Mouse (Mus musculus) midbrain, embryonic 13.5 days (tissue): ENCODE measurements around the gene Cept1. TPM values are rescaled to one million over a fixed set of nuclear protein-coding genes. Genes with fewer than 3 reads are reported as not detected.

Experiments
- ATAC-seq: fragments of 200-750 bp; cut with Nextera tagmentation; 2 replicates; pipeline ENCODE4 v1.8.0; 2017; ENCODE audit warnings: mild to moderate bottlenecking, moderate TSS enrichment, moderate library complexity
- H3K27ac ChIP-seq: fragments of 300-500 bp; sonication (generic); 2 replicates; pipeline ENCODE4 v1.5.1; 2015; ENCODE audit warnings: inconsistent platforms, mild to moderate bottlenecking, moderate library complexity
- H3K27me3 ChIP-seq: fragments of 300-500 bp; sonication (generic); 2 replicates; pipeline ENCODE4 v1.6.1; 2015; ENCODE audit warnings: mild to moderate bottlenecking, inconsistent platforms
- H3K36me3 ChIP-seq: fragments of 300-500 bp; sonication (generic); 2 replicates; pipeline ENCODE4 v1.6.1; 2015; ENCODE audit warnings: mild to moderate bottlenecking, inconsistent platforms
- H3K4me1 ChIP-seq: fragments of 300-500 bp; sonication (generic); replicated peaks from 2 replicates; pipeline ENCODE4 v1.6.1; 2015; ENCODE audit warnings: inconsistent platforms
- H3K4me2 ChIP-seq: fragments of 300-500 bp; sonication (generic); replicated peaks from 2 replicates; pipeline ENCODE4 v1.6.1; 2015; ENCODE audit warnings: moderate library complexity, mild to moderate bottlenecking, inconsistent platforms
- H3K4me3 ChIP-seq: fragments of 300-500 bp; sonication (generic); replicated peaks from 2 replicates; pipeline ENCODE4 v1.5.1; 2015; ENCODE audit warnings: mild to moderate bottlenecking, inconsistent platforms
- H3K9ac ChIP-seq: fragments of 300-500 bp; sonication (generic); replicated peaks from 2 replicates; pipeline ENCODE4 v1.6.1; 2015; ENCODE audit warnings: mild to moderate bottlenecking, inconsistent platforms
- H3K9me3 ChIP-seq: fragments of 300-500 bp; sonication (generic); 2 replicates; pipeline ENCODE4 v1.6.1; 2016; ENCODE audit warnings: mild to moderate bottlenecking, inconsistent platforms
- WGBS: fragments of 180-500 bp; shearing (Covaris S2); methylation state at CpG from one replicate; pipeline ENCODE4 v1.1.7; 2015; 5-methylcytosine and 5-hydroxymethylcytosine counted together
- polyA plus RNA-seq: library from polyadenylated mRNA; unstranded; fragments of >200 nt; fragmentation: Nextera tagmentation; extraction: Ambion mirVana; gene quantifications from 2 replicates; pipeline ENCODE4 v1.2.1, GENCODE M21; 2015

Gene Cept1
- polyA plus RNA-seq, 1 experiment from 2014 or later, result 39.3 TPM

DNA sequence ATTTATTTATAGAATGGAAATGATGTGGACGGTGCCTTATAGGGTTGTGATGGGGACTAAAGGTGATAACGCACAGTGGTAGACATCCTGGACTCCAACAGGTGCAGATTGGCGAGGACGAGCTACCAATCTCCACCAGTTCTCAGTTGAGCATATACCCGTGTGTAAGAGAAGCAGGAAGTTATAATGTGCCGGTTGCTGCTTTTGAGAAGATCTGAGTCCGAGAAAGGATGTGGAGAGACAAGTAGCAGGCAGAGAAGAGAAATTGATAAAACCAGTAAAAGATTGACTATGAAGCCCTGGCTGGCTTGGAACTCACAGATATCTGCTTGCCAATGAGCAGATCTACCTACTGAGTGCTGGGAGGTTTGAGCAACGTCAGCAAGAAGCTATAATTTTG is 54.4 kb downstream of the Cept1 start:
- Histone ChIP-seq H3K4me3 (no peak overlapping the region), H3K36me3 (no peaks in the 10 kb centered on the region), H3K9ac (no peak overlapping the region), H3K27me3 (no peaks in the 10 kb centered on the region), H3K9me3 (no peaks in the 10 kb centered on the region), H3K27ac (no peak overlapping the region), H3K4me1 (no peaks in the 10 kb centered on the region), H3K4me2 (no peak overlapping the region)
- 89% methylated on average over 8 of the region's 8 CpGs for WGBS
- ATAC-seq, result no peak

DNA sequence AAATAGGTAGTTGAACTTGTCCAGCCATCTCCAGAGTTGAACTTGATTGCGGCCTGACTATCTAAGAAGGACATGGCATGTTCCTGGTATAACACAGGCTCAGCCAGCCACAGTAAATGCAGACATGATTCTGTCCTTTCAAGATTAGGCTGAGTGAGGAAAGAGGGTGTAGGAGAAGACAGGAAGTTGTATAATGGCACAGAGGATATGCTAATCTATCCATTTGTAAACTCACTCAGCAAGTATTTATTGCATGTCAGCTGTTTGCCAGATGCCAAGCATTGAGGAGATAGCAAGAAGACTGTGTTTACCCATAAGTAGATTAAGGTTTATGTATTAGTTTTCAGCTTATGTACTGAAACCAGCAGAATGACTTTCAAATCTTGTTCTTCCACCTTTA is 54.9 kb downstream of the Cept1 start:
- no peak overlapping the region for H3K27ac ChIP-seq
- H3K27me3 ChIP-seq, result no peaks in the 10 kb centered on the region
- no peaks in the 10 kb centered on the region for H3K4me1 ChIP-seq
- H3K4me2 ChIP-seq, result no peak overlapping the region
- H3K36me3 ChIP-seq, result no peaks in the 10 kb centered on the region
- no peak overlapping the region for H3K9ac ChIP-seq
- WGBS, result 91% methylated on average over 1 of the region's 1 CpGs
- no peak overlapping the region for H3K4me3 ChIP-seq
- H3K9me3 ChIP-seq, result no peaks in the 10 kb centered on the region
- ATAC-seq, result no peak

DNA sequence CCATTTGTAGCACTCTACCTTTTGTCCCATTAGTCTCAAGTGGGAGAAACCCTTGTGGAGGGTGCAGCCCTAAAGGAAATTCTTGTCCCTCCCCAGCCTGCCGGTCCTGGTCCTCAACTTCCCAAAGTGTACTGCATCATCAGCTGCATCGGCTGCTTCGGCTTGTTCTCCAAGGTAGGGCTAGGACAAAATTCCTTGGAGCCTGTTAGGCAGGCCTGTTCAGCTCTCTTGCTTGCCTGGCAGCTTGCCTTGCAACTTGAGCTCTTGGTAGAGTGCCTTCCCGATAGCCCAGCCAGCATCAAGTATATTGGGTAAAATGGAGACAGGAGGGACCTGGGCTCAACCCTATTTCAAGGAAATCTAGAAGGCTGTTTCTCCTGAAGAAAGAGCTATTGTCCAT is 57.4 kb downstream of the Cept1 start:
- Histone ChIP-seq H3K27me3 (no peaks in the 10 kb centered on the region), H3K4me1 (no peaks in the 10 kb centered on the region), H3K4me2 (no peak overlapping the region), H3K9me3 (no peaks in the 10 kb centered on the region), H3K36me3 (no peaks in the 10 kb centered on the region), H3K27ac (no peak overlapping the region), H3K9ac (no peak overlapping the region), H3K4me3 (no peak overlapping the region)
- ATAC-seq, result no peak
- WGBS, result 95% methylated on average over 4 of the region's 4 CpGs

DNA sequence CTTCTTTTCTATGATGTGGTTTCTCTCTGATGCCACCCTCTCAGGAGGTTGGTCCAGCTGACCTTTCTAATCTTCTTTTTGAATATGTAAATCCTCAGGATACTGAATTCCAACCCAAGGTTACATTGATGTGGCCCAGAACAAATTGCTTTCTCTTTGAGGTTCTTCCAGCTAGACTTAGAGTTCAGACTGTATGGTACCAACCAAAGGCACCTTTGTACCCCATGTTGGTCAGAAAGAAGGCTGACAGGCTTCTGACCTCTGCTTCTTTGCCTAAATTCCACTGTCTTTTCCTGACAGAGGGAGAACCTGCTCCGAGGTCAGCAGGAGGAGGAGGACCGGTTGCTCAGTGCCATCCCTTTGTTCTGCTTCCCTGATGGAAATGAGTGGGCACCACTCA is 60.1 kb downstream of the Cept1 start:
- WGBS, result 81% methylated on average over 2 of the region's 2 CpGs
- ATAC-seq, result no peak

DNA sequence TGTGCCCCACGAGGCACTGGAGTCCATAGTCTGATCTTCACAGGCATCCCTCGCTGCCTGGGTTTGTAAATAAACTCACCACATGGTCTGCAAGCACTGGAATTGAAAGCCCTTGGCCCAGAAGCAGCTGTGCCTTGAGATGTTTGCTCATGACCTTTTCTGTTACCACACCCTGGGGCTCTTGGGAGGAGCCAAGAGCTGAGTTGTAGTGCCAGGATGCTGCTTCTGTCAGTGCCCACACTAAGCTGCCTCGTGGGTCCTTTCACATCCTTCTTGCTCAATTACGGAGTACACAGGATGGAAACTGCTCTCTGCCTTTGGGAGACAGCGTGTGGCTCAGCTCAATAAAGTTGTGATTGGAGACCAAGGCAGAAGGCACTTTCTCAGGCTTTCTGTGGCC is 61.8 kb downstream of the Cept1 start:
- Histone ChIP-seq H3K4me3 (no peak overlapping the region), H3K27ac (no peak overlapping the region), H3K4me2 (no peak overlapping the region), H3K9ac (no peak overlapping the region), H3K27me3 (peaks cover 14% of the 10 kb centered on the region; the same call in 1 of the 2 replicates), H3K4me1 (peaks cover 10% of the 10 kb centered on the region), H3K9me3 (no peaks in the 10 kb centered on the region), H3K36me3 (no peaks in the 10 kb centered on the region)
- WGBS, result 80% methylated on average over 5 of the region's 5 CpGs
- ATAC-seq, result no peak

More for the DNA sequence above, 60.1 kb downstream of the Cept1 start:
- Histone ChIP-seq H3K27ac (no peak overlapping the region), H3K27me3 (0 out of 2 replicates have a peak, but pooled peaks cover 5% of the 10 kb centered on the region), H3K4me3 (no peak overlapping the region), H3K9me3 (no peaks in the 10 kb centered on the region), H3K4me1 (peaks cover 5% of the 10 kb centered on the region), H3K4me2 (no peak overlapping the region), H3K9ac (no peak overlapping the region), H3K36me3 (no peaks in the 10 kb centered on the region)

DNA sequence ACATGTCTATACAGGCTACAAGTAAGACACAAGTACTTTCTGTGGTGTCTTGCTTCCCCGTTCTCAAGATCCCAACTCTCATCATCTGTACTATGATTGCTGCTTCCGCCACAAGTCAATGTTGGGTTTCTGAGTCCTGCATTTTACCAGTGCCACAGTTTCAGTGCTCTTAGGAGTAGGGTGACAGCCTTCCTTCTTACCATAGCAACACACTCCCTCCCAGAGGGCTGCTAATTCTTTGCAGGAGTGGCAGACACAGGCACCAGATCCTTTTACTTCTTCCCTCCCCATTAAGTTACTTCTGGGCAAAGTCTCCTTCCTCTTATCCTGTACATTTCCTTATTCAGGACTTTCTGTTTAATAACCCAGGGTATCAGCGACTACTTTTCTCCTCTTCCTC is 62.7 kb downstream of the Cept1 start:
- H3K4me1 ChIP-seq, result peaks cover 10% of the 10 kb centered on the region
- peaks cover 14% of the 10 kb centered on the region; the same call in 1 of the 2 replicates for H3K27me3 ChIP-seq
- H3K36me3 ChIP-seq, result no peaks in the 10 kb centered on the region
- no peak overlapping the region for H3K9ac ChIP-seq
- H3K9me3 ChIP-seq, result no peaks in the 10 kb centered on the region
- WGBS, result 91% methylated on average over 3 of the region's 3 CpGs
- H3K27ac ChIP-seq, result no peak overlapping the region
- no peak overlapping the region for H3K4me2 ChIP-seq
- no peak for ATAC-seq
- H3K4me3 ChIP-seq, result no peak overlapping the region

DNA sequence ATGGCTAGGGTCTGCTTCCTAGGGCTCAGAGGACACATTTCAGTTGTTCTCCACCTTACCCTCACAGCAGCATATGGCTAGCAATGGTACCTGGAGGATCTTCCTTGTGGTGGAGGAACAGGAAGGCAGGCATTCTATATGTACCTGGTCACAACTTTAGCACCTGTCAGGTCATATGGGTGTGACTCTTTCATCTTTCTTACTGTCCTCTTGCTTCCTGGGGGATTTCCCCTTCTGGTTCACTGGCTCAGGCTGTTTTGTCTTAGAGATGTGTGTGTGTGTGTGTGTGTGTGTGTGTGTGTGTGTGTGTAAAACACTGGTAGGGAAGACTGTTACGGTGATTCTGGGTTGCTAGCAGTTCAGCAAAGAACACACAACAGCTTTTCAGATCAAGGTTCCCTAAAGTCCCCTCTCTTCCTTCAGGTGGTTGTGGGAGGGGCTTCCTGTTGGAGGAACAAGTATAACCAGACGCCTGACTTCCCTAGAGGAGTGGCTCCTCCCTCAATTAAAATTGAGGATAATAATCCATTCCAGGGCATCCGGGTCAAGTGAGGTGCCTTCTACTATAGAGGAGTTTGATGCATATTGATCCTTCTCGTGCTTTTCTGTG is 63.7 kb downstream of the Cept1 start:
- Histone ChIP-seq H3K9ac (no peak overlapping the region), H3K4me2 (no peak overlapping the region), H3K27me3 (peaks cover 14% of the 10 kb centered on the region; the same call in 1 of the 2 replicates), H3K27ac (no peak overlapping the region), H3K4me3 (no peak overlapping the region), H3K36me3 (no peaks in the 10 kb centered on the region), H3K9me3 (no peaks in the 10 kb centered on the region), H3K4me1 (peaks cover 10% of the 10 kb centered on the region)
- no peak for ATAC-seq
- 75% methylated on average over 4 of the region's 4 CpGs for WGBS

DNA sequence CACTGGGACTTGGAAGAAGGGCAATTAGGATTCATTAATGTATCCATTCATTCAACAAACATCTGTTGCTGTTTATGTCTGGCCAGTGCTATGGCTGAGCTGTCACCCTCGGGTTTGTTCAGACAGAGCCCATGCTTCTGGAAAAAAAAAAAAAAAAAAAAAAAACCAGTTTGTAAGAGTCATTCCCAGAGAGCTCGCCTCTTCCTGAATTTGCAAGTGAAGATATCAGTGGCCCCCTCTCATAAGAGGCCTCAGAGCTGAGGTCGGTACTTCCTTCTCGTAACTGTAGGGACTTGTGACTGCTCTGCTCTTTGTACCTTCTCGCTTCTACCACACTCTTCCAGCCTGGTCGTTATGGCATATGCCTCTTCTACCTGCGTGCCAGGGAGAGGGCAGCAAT is 64.3 kb downstream of the Cept1 start:
- WGBS, result 81% methylated on average over 7 of the region's 7 CpGs
- Histone ChIP-seq H3K36me3 (no peaks in the 10 kb centered on the region), H3K9ac (no peak overlapping the region), H3K9me3 (no peaks in the 10 kb centered on the region), H3K27me3 (peaks cover 14% of the 10 kb centered on the region; the same call in 1 of the 2 replicates), H3K4me2 (no peak overlapping the region), H3K27ac (no peak overlapping the region), H3K4me3 (no peak overlapping the region), H3K4me1 (peaks cover 10% of the 10 kb centered on the region)
- ATAC-seq, result peak; percentile 50; the same call in 1 of the 2 replicates

DNA sequence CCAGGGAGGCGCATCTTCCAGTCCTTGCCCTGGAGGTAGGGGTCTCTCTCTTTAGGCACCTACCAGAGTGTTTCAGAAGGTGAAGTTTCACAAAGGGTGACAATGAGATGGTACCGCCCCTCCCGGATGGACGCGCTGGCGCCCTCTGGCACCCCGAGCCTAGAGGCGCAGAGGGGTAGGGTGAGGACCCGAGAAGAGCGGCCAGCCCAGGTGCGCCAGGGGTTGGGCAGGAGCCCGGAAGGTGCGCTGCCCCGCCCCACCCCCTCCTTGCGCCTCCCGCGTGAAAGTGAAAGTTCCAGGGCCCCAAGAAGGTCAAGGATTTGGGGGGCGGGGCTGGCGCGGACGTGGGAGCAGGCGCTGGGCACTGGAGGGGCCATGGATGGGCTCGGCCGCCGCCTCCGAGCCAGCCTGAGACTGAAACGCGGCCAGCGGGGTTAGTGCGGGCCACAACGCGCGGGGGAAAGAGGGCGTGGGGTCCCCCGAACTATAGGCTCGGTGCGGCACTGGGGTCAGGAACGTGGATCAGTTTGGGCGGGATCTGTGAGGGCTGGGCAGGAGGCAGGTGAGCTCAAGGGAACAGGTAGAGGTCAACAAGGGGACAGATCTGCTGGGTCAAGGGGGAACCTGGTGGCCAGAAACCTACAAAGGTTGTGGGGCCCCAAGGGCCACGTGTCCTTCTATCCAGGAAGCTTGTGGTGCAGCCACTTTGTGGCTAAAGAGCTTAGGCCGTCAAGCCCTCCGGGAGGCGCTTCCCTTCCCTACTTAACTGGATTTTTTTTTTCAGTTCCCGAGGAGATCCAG is 65.1 kb downstream of the Cept1 start, which contains the start of gene Dennd2d:
Gene Dennd2d (plus strand): TSS at position 125 of the 801 bp plus-strand sequence.
- H3K4me3 ChIP-seq, result peak within 1 kb of the TSS; percentile 49
- H3K9me3 ChIP-seq, result no peaks in the 10 kb centered on the region
- peak; percentile 77 for ATAC-seq
- peak within 1 kb of the TSS; percentile 89 for H3K4me2 ChIP-seq
- no peak within 1 kb of the TSS for H3K27ac ChIP-seq
- H3K4me1 ChIP-seq, result peaks cover 10% of the 10 kb centered on the region
- H3K36me3 ChIP-seq, result no peaks in the 10 kb centered on the region
- WGBS, result 2% methylated on average over 42 of the region's 44 CpGs
- H3K27me3 ChIP-seq, result peaks cover 14% of the 10 kb centered on the region; the same call in 1 of the 2 replicates
- H3K9ac ChIP-seq, result peak within 1 kb of the TSS; percentile 63

DNA sequence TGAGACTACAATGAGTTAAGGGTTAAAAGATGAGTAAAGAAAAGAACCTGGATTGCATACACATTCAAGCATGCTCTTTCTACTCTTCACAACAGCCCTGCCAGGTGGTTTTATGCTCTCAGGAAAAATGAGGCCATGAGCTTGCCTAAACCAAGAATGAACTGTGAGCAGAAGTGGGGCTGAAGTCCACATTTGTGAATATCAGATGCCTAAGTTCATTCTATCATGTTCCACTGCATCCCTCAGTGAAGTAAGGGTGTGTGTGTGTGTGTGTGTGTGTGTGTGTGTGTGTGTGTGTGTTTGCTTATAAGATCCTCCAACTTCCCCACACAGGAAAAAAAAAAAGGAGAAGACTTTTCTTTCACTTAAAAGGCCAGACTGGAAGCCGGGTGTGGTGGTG is 70.7 kb downstream of the Cept1 start:
- no peak for ATAC-seq
- no peaks in the 10 kb centered on the region for H3K9me3 ChIP-seq

DNA sequence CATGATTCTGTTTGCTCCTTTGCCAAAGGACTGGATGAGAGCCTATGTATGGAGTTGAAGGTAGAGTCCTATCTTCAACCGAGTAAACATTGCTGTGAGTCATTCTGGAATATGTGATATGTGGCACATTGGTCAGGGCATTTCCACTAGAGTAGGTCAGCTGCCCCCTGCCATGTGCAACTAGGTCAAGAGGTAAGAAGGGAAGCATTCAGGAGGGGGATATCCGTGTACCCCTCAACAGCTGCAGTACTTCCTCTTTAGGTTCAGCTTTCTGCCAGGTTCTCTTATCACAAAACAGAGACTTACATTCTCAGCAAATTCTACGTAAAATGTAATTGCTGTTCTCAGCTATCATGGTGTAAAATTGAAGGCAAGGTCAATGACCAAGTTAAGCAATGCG is 73.4 kb downstream of the Cept1 start:
- no peaks in the 10 kb centered on the region for H3K27me3 ChIP-seq
- no peak overlapping the region for H3K4me3 ChIP-seq
- H3K36me3 ChIP-seq, result no peaks in the 10 kb centered on the region
- no peak overlapping the region for H3K4me2 ChIP-seq
- no peak overlapping the region for H3K9ac ChIP-seq
- no peak overlapping the region for H3K27ac ChIP-seq
- WGBS, result 90% methylated on average over 4 of the region's 4 CpGs
- ATAC-seq, result no peak
- no peaks in the 10 kb centered on the region for H3K9me3 ChIP-seq
- H3K4me1 ChIP-seq, result no peaks in the 10 kb centered on the region

More for the DNA sequence above, 70.7 kb downstream of the Cept1 start:
- no peaks in the 10 kb centered on the region for H3K4me1 ChIP-seq
- no peak overlapping the region for H3K4me3 ChIP-seq
- no peak overlapping the region for H3K9ac ChIP-seq
- 0 out of 2 replicates have a peak, but pooled peaks cover 3% of the 10 kb centered on the region for H3K27me3 ChIP-seq
- H3K36me3 ChIP-seq, result no peaks in the 10 kb centered on the region
- WGBS, result 78% methylated on average over 1 of the region's 1 CpGs
- H3K27ac ChIP-seq, result no peak overlapping the region
- no peak overlapping the region for H3K4me2 ChIP-seq

DNA sequence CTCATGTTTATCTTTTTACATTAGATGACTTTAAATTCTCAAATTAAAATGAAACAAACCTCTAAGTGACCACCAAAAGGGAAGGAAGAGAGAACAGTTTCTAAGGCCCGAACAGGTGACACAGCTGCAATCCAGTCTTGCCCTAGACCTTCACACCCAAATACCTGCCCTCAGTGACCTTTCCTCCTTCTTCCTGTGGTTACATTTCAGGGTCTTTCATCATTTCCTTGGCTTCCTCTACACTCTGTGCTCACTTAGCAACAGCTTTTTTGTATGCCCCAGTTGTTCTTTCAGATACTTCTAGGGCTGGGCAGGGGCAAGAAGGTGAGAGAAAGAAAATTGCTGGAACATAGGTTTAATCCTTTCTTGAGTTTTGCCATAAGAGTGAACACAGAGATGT is 82.9 kb downstream of the Cept1 start:
- 86% methylated on average over 1 of the region's 1 CpGs for WGBS

More for the DNA sequence above, 82.9 kb downstream of the Cept1 start:
- H3K4me2 ChIP-seq, result no peak overlapping the region
- H3K36me3 ChIP-seq, result no peaks in the 10 kb centered on the region
- no peak overlapping the region for H3K4me3 ChIP-seq
- H3K27me3 ChIP-seq, result no peaks in the 10 kb centered on the region
- no peak overlapping the region for H3K9ac ChIP-seq
- no peak overlapping the region for H3K27ac ChIP-seq
- no peak for ATAC-seq
- H3K9me3 ChIP-seq, result no peaks in the 10 kb centered on the region
- H3K4me1 ChIP-seq, result no peaks in the 10 kb centered on the region
